Mouse (Mus musculus): ENCODE measurements around the gene Wnt5b. TPM values are rescaled to one million over a fixed set of nuclear protein-coding genes. Genes with fewer than 3 reads are reported as not detected.

Gene Wnt5b
- polyA plus RNA-seq, 1 experiment from 2014 or later, result 15.8 TPM

DNA sequence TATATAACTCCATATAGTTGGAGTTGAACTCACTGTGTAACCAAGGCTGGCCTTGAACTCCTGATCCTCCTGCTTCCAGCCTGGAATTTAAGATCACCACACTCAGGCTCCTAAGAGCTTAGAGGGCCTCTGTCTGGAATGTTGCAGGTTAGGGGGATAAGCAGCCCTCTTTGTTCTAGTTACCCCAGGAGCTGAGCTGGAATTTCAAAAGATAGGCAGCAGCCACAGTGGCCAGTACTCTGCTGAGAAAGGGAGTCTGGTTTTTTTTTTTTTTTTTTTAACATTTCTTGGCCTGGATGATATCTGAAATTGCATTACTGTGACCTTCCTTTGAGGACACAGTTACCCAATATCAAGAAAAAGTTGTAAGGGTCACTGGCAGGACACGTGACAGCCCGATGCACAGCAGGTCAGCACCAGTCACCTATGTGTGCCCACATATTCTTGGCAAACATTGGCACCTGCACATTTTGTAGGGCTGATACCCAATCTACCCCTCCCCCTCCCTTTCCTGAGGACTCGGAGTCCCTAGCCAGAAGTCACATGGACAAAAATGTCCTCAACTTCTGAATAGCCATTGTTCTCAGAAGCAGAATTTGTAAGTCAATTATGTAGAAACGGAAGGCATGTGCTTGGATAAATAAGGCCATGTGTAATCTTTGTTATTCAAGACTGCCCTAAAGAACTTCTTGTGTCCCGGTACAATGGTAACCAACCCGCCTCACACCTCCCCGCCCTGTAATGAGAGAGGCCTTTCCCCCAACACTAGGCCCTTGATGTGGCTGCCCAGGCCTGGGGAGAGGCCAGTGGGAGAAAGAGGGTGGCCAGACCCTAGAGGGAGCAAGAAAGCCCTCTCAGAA lies 125.5 kb downstream of the Wnt5b start:
- 54% methylated on average over 7 of the region's 7 CpGs for WGBS
- peak overlapping the region; percentile 3; the same call in 1 of the 2 replicates for H3K27ac ChIP-seq
- no peaks in the 10 kb centered on the region for H3K36me3 ChIP-seq
- H3K9me3 ChIP-seq, result no peaks in the 10 kb centered on the region
- ATAC-seq (ENCODE audit: low FRiP score, low read depth), result no peak
- no peaks in the 10 kb centered on the region for H3K27me3 ChIP-seq
- no peak overlapping the region for H3K9ac ChIP-seq
- no peak overlapping the region for H3K4me2 ChIP-seq (replicated peaks)
- H3K4me3 ChIP-seq, result no peak overlapping the region
- H3K4me1 ChIP-seq, result peaks cover 7% of the 10 kb centered on the region

DNA sequence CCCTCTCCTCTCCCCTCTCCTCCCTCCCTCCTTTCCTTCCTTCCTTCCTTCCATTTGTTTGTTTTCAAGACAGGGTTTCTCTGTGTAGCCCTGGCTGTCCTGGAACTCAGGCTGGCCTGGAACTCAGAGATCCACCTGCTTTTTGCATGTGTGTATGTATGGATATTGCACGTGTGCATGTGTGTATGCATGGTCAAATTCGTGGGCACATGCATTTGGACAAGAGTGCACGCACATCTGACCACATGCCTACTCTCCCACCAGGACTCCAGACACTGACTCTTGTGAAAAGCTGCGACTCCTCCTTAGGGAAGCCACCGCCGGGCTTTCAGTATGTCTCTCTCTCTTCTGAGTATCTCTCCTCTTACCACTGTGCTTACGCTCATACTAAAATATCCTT lies 126.3 kb downstream of the Wnt5b start:
- Histone ChIP-seq H3K27me3 (no peaks in the 10 kb centered on the region), H3K4me2 (replicated peaks) (no peak overlapping the region), H3K4me1 (peaks cover 7% of the 10 kb centered on the region), H3K27ac (no peak overlapping the region), H3K9me3 (no peaks in the 10 kb centered on the region), H3K36me3 (no peaks in the 10 kb centered on the region), H3K4me3 (no peak overlapping the region), H3K9ac (no peak overlapping the region)
- peak; percentile 32; the same call in 1 of the 2 replicates for ATAC-seq (ENCODE audit: low FRiP score, low read depth)
- WGBS, result 72% methylated on average over 7 of the region's 7 CpGs

DNA sequence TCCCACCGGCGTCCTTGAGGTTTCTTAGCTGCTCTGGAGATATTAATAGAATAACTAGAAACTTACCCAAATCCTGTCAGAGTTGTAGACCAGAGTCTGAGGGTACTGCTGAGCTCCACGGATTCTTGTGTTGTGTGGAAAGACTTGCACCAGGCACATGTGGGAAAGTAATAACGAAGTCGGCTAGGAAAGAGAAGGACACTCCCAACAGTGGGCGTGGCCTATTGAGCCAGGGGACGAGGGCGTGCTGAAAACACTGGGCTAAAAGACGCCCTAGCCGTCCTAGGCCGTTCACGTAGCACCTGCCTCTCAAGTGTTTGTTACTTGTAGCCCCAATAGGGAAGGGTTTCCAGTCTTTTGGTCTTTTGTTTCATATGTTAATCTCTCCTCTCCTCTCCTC lies 126.8 kb downstream of the Wnt5b start, which contains the start of gene Adipor2:
Gene Adipor2, minus strand, starts transcription at position 351 of the 400 bp plus-strand sequence.
- ATAC-seq (ENCODE audit: low FRiP score, low read depth), result 0 out of 2 replicates have a peak, but pooled peaks have one; percentile 59

DNA sequence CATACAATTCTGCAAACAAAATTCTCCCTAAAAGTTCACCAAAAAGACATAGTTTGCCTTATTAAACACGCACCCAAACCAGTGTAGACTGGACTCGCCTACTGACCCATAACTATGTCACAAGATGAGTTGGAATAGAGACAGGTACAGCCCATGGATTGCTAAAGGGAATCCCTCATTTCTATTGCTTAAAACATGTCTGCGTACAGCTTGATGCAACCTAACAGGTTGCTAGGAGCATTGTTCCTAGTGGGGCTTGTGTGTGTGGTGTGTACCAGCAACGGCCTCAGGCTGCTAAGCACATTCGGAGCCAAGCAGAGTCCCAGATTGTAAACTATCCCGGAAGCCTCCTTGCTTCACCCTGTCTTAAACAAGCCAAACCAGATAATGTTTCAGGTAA lies 127.5 kb downstream of the Wnt5b start:
- Histone ChIP-seq H3K36me3 (no peaks in the 10 kb centered on the region), H3K4me2 (replicated peaks) (no peak overlapping the region; the same call in 1 of the 2 replicates), H3K4me1 (peaks cover 2% of the 10 kb centered on the region), H3K4me3 (no peak overlapping the region), H3K27me3 (no peaks in the 10 kb centered on the region), H3K9ac (no peak overlapping the region), H3K9me3 (no peaks in the 10 kb centered on the region), H3K27ac (no peak overlapping the region)
- WGBS, result 69% methylated on average over 6 of the region's 6 CpGs
- no peak for ATAC-seq (ENCODE audit: low FRiP score, low read depth)

More for the DNA sequence above, 126.8 kb downstream of the Wnt5b start, which contains the start of gene Adipor2:
- H3K27me3 ChIP-seq, result no peaks in the 10 kb centered on the region
- no peaks in the 10 kb centered on the region for H3K9me3 ChIP-seq
- 4% methylated on average over 12 of the region's 12 CpGs for WGBS
- H3K4me1 ChIP-seq, result peaks cover 2% of the 10 kb centered on the region
- no peak within 1 kb of the TSS for H3K9ac ChIP-seq
- H3K4me2 ChIP-seq (replicated peaks), result peak within 1 kb of the TSS; percentile 41
- H3K4me3 ChIP-seq, result 0 out of 2 replicates have a peak within 1 kb of the TSS, but pooled peaks have one; percentile 0
- H3K27ac ChIP-seq, result no peak within 1 kb of the TSS
- H3K36me3 ChIP-seq, result no peaks in the 10 kb centered on the region

DNA sequence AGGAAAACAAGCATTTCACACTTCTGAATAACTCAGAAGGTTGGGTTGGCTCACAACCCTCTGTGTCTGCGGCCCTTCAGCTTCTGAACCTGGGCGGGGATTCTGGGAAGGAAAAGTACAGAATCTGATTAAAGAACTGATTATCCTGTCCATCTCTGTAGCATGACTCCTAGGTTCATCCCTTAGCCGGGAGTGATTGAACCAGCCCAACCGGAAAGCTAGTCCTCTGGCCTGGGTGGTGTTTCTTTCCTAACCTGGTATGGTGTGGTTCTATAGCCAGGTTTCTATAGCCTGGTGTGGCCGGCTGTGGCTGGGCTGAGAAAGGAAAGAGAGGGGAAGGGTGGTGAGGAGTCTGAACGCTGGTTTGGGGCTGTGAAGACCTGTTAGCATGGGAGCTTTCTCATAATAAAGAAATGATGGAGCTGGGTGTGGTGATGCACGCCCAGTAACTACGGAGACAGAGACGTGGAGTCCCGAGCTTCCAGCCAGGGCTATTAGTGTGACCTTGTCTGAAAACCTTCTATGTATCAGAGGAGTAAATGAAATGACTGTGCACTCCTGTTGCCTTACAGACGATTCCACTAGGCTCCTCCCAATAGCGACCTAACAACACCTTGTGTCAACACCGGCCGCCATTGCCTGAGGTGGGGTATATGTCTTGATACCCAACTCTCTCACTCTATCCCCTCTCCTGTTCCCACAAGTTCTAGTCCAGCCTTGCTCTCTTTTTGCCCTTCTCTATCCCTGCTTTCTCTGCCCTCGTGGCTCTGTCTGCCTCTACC lies 129.7 kb downstream of the Wnt5b start:
- Histone ChIP-seq H3K9ac (no peak overlapping the region), H3K4me2 (replicated peaks) (no peak overlapping the region), H3K9me3 (no peaks in the 10 kb centered on the region), H3K36me3 (no peaks in the 10 kb centered on the region), H3K27ac (no peak overlapping the region), H3K4me1 (peaks cover 2% of the 10 kb centered on the region), H3K4me3 (no peak overlapping the region), H3K27me3 (no peaks in the 10 kb centered on the region)
- ATAC-seq (ENCODE audit: low FRiP score, low read depth), result no peak
- WGBS, result 82% methylated on average over 15 of the region's 15 CpGs

DNA sequence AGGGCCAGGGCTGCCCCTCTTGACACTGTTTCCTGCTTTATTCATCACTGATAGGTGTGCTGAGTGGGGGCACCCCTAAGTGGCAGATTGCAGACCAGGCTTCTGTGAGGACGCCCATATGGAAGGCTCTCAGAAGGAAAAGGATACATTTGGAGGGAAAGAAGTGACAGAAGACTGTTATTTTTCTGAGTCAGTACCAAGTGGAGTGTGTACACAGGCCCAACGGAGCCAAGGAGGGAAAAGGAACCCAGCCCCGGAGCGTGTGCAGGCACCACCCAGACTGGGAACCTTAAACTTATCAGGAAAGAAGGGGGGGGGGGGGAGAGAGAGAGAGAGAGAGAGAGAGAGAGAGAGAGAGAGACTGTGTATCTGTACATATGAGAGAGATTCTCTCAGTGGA lies 131.6 kb downstream of the Wnt5b start:
- no peaks in the 10 kb centered on the region for H3K9me3 ChIP-seq
- H3K4me3 ChIP-seq, result no peak overlapping the region
- H3K4me1 ChIP-seq, result peaks cover 8% of the 10 kb centered on the region; the same call in 1 of the 2 replicates
- ATAC-seq (ENCODE audit: low FRiP score, low read depth), result no peak
- no peak overlapping the region for H3K27ac ChIP-seq
- no peak overlapping the region for H3K9ac ChIP-seq
- H3K4me2 ChIP-seq (replicated peaks), result no peak overlapping the region
- no peaks in the 10 kb centered on the region for H3K27me3 ChIP-seq
- WGBS, result 92% methylated on average over 4 of the region's 4 CpGs
- no peaks in the 10 kb centered on the region for H3K36me3 ChIP-seq

DNA sequence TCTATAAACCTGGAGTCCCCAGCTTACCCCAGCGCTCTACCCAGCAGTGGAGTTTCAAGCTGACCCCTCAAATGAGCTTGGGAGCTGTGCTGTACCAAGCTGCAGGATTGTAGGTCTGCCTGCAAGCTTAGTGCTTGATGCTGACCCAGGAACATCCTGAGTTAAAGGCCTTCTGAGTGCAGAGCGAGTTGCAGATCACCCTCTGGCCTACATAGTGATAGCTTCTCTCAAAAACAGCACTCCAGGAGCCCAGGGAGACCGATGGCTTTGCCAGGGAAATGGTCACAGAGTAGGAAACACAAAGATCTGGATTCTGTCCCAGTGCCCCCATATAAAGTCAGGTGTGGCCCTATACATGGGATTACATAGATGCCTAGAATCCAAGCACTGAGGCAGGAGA lies 132.6 kb downstream of the Wnt5b start:
- Histone ChIP-seq H3K4me3 (no peak overlapping the region), H3K36me3 (no peaks in the 10 kb centered on the region), H3K9ac (no peak overlapping the region), H3K4me2 (replicated peaks) (no peak overlapping the region), H3K27me3 (no peaks in the 10 kb centered on the region), H3K4me1 (peaks cover 6% of the 10 kb centered on the region; the same call in 1 of the 2 replicates), H3K27ac (no peak overlapping the region), H3K9me3 (no peaks in the 10 kb centered on the region)
- 84% methylated on average over 3 of the region's 3 CpGs for WGBS
- no peak for ATAC-seq (ENCODE audit: low FRiP score, low read depth)

DNA sequence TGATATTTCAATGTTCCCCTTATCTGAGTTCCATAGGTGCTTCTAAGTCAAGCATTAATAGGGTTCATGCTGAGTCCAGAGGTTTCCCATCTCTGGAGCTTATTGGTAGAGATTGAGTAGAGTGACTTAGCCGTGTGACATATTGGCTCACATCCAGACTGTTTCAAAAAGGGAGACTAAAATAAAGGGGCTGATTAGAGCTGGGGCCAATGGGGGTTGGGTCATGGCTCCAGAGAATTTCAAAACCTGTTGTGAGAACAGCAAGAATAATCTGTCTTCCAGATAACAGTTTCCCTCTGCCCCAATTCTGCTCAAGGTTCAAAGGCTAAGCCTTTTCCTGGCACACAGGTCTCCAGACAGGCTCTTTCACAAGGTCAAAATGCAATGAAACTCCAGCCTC lies 134.4 kb downstream of the Wnt5b start:
- H3K4me3 ChIP-seq, result no peak overlapping the region
- no peak overlapping the region for H3K9ac ChIP-seq
- H3K9me3 ChIP-seq, result no peaks in the 10 kb centered on the region
- no peak overlapping the region for H3K4me2 ChIP-seq (replicated peaks)
- no peaks in the 10 kb centered on the region for H3K36me3 ChIP-seq
- H3K27me3 ChIP-seq, result no peaks in the 10 kb centered on the region
- H3K4me1 ChIP-seq, result peaks cover 5% of the 10 kb centered on the region; the same call in 1 of the 2 replicates
- no peak overlapping the region for H3K27ac ChIP-seq
- ATAC-seq (ENCODE audit: low FRiP score, low read depth), result no peak
- WGBS, result 48% methylated on average over 1 of the region's 1 CpGs

DNA sequence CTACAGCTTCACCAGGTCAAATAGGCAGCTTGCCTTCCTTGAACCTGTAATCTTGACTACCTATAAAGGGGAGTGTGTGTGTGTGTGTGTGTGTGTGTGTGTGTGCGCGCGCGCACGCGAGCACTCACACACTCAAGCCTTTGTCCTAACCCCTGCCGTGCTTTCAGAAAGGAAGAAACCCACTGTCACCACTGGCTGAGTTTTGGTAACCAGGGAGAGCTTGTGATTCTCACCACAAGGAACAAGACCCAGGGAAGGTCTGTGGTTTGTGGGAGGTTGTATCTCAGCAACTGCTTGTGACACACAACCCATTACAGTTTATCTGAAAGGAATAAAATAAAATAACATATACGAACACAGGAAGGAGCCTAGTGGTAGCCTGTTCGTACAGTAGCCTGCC lies 135.6 kb downstream of the Wnt5b start:
- no peaks in the 10 kb centered on the region for H3K36me3 ChIP-seq
- H3K27ac ChIP-seq, result no peak overlapping the region
- no peak for ATAC-seq (ENCODE audit: low FRiP score, low read depth)
- no peak overlapping the region for H3K4me3 ChIP-seq
- H3K27me3 ChIP-seq, result no peaks in the 10 kb centered on the region
- H3K4me1 ChIP-seq, result peaks cover 5% of the 10 kb centered on the region; the same call in 1 of the 2 replicates
- no peak overlapping the region for H3K4me2 ChIP-seq (replicated peaks)
- WGBS, result 75% methylated on average over 9 of the region's 9 CpGs
- H3K9me3 ChIP-seq, result no peaks in the 10 kb centered on the region
- no peak overlapping the region for H3K9ac ChIP-seq

DNA sequence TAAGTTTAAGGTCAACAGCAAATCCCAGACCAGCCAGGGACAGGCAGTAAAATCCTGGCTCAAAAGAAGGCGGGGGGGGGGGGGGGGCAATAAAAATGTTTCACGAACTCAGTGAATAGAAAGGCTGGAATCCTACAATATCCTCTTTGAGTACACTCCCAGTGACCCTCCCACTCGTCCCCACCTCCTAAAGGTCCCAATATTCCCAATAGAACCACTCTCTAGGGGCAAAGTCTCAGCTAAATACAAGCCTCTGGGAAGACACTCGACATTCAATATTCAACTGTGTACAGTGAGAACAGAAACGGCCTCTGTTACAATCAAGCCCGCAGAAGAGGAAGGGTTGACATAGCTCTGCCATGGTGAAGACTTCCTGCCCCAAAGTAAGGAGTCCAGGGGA lies 136.3 kb downstream of the Wnt5b start:
- Histone ChIP-seq H3K27me3 (no peaks in the 10 kb centered on the region), H3K9me3 (no peaks in the 10 kb centered on the region), H3K9ac (no peak overlapping the region), H3K27ac (no peak overlapping the region), H3K4me1 (peaks cover 5% of the 10 kb centered on the region; the same call in 1 of the 2 replicates), H3K36me3 (no peaks in the 10 kb centered on the region), H3K4me3 (no peak overlapping the region), H3K4me2 (replicated peaks) (no peak overlapping the region)
- no peak for ATAC-seq (ENCODE audit: low FRiP score, low read depth)
- WGBS, result 45% methylated on average over 6 of the region's 6 CpGs

DNA sequence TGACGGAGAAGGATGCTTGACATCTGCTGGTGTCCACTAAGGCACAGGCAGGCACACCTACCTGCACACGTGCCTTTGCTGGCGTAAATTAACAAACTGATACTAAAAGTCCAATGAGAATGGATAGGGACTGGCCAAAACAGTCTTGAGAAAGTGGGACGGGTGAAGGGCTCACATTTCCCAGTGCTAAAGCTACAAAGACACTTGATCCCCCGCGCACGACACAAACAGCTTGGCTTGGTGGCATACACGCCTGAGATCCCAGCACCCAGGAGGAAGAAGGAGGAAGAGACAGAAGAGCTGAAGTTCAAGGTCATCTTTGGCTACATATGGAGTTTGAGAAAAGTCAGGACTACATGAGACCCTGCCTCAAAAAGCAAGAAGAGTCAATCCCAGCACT lies 137.6 kb downstream of the Wnt5b start:
- H3K27ac ChIP-seq, result no peak overlapping the region
- no peak overlapping the region for H3K4me3 ChIP-seq
- H3K4me1 ChIP-seq, result peaks cover 5% of the 10 kb centered on the region; the same call in 1 of the 2 replicates
- no peak for ATAC-seq (ENCODE audit: low FRiP score, low read depth)
- 77% methylated on average over 8 of the region's 8 CpGs for WGBS
- H3K9me3 ChIP-seq, result no peaks in the 10 kb centered on the region
- H3K9ac ChIP-seq, result no peak overlapping the region
- no peaks in the 10 kb centered on the region for H3K27me3 ChIP-seq
- H3K4me2 ChIP-seq (replicated peaks), result no peak overlapping the region
- H3K36me3 ChIP-seq, result no peaks in the 10 kb centered on the region

DNA sequence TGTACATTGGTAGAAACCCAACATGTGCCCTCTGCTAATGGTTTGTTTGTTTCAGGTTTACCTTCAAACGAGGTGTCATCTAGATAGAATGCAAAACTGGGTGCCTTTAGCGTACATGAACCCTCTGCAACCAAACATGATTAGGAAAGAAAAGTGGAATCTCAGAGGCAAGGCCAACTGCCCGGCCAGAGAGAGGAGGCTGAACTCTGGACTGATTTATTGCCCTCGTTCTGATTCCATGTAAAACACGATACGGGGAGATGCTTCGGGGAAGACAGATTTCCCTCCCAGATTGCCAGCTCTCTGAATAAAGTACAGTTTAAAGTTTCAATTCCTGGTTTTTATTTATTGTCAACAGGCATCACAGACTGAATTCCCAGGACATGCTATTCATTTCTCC lies 138.8 kb downstream of the Wnt5b start:
- WGBS, result 48% methylated on average over 7 of the region's 7 CpGs
- no peak for ATAC-seq (ENCODE audit: low FRiP score, low read depth)
- no peak overlapping the region for H3K4me2 ChIP-seq (replicated peaks)

More for the DNA sequence above, 138.8 kb downstream of the Wnt5b start:
- Histone ChIP-seq H3K27me3 (no peaks in the 10 kb centered on the region), H3K4me3 (no peak overlapping the region), H3K9me3 (no peaks in the 10 kb centered on the region), H3K4me1 (peaks cover 5% of the 10 kb centered on the region; the same call in 1 of the 2 replicates), H3K9ac (no peak overlapping the region), H3K36me3 (no peaks in the 10 kb centered on the region), H3K27ac (no peak overlapping the region)
